Mouse (Mus musculus) bone marrow macrophage, adult 2 months (primary cell): ENCODE data around the gene Snrpd3.

Source experiments
- CTCF ChIP-seq: IDR thresholded peaks from 2 replicates; pipeline ENCODE4 v1.5.1; 2012; ENCODE audit warnings: low read depth, mild to moderate bottlenecking, low read length, moderate library complexity
- POLR2A ChIP-seq: IDR thresholded peaks from 2 replicates; pipeline ENCODE4 v1.6.1; 2012; ENCODE audit warnings: mild to moderate bottlenecking, low read depth, low read length, borderline replicate concordance

DNA sequence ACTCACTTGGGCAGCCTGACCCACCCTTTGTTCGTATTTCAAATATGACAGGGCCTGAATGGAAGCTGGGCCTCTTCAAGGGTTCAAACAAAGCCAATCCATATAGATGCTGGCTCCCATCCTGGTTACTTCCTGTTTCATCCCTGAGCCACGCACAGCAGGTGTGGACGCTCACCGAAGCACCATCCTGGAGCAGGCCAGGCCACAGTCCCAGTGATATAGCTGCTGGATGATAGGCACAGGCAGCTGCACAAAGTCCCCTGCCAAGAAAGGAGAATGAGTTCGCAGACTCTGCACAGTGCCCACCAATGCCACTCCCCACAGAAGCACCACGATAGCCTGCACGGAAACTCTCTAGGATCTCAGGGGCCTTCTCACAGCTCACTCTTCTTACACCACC is 5.5 kb upstream of the Snrpd3 start:
- TF ChIP-seq POLR2A (no peak), CTCF (no peak)
